Mouse (Mus musculus) limb, embryonic 14.5 days (tissue): ENCODE results near the gene Snx13. TPM values are rescaled to one million over a fixed set of nuclear protein-coding genes. Genes with fewer than 3 reads are reported as not detected.

ENCODE experiments used
- ATAC-seq: fragments of 200-750 bp; cut with Nextera tagmentation; 2 replicates; pipeline ENCODE4 v1.8.0; 2017; ENCODE audit warnings: low read depth, moderate number of reproducible peaks, moderate TSS enrichment; ENCODE audit not compliant: low FRiP score
- DNase-seq: peaks from one replicate; pipeline ENCODE4 v3.0.0-alpha.2; 2015; ENCODE audit warnings: low spot score
- H3K27ac ChIP-seq: fragments of 300-500 bp; sonication (generic); replicated peaks from 2 replicates; pipeline ENCODE4 v1.5.1; 2014; ENCODE audit warnings: low read depth, mild to moderate bottlenecking, low read length, moderate library complexity, mixed read lengths
- H3K27me3 ChIP-seq: fragments of 300-500 bp; sonication (generic); 2 replicates; pipeline ENCODE4 v1.6.1; 2014; ENCODE audit warnings: low read length, mixed read lengths; ENCODE audit not compliant: control insufficient read depth, insufficient read depth
- H3K36me3 ChIP-seq: fragments of 300-500 bp; sonication (generic); 2 replicates; pipeline ENCODE4 v1.6.1; 2014; ENCODE audit warnings: mild to moderate bottlenecking, low read length, moderate library complexity, mixed read lengths; ENCODE audit not compliant: control insufficient read depth, insufficient read depth
- H3K4me1 ChIP-seq: fragments of 300-500 bp; sonication (generic); 2 replicates; pipeline ENCODE4 v1.6.1; 2014; ENCODE audit warnings: antibody characterized with exemption, low read length, mixed read lengths; ENCODE audit not compliant: control insufficient read depth, insufficient read depth
- H3K4me2 ChIP-seq: fragments of 300-500 bp; sonication (generic); replicated peaks from 2 replicates; pipeline ENCODE4 v1.6.1; 2014; ENCODE audit warnings: low read depth, mild to moderate bottlenecking, low read length, moderate library complexity; ENCODE audit not compliant: severe bottlenecking
- H3K4me3 ChIP-seq: fragments of 300-500 bp; sonication (generic); replicated peaks from 2 replicates; pipeline ENCODE4 v1.5.1; 2014; ENCODE audit warnings: low read length
- H3K9ac ChIP-seq: fragments of 300-500 bp; sonication (generic); 2 replicates; pipeline ENCODE4 v1.6.1; 2014; ENCODE audit warnings: mild to moderate bottlenecking, low read depth, low read length, moderate library complexity; ENCODE audit not compliant: severe bottlenecking
- H3K9me3 ChIP-seq: fragments of 300-500 bp; sonication (generic); 2 replicates; pipeline ENCODE4 v1.6.1; 2016; ENCODE audit warnings: low read length; ENCODE audit not compliant: control insufficient read depth
- POLR2A ChIP-seq: fragments of 200-500 bp; IDR thresholded peaks from 2 replicates; pipeline ENCODE4 v1.8.0; 2012; ENCODE audit warnings: inconsistent platforms, mild to moderate bottlenecking, moderate library complexity, borderline replicate concordance; ENCODE audit not compliant: insufficient read depth, insufficient read length; ENCODE audit errors: extremely low read depth
- WGBS: fragments of 180-500 bp; shearing (Covaris S2); extraction: QIAGEN DNeasy Blood & Tissue Kit; methylation state at CpG from one replicate; pipeline ENCODE4 v1.1.7; 2014; 5-methylcytosine and 5-hydroxymethylcytosine counted together
- polyA plus RNA-seq, 2 experiments: library from polyadenylated mRNA; depleted of rRNA in 1 of 2; stranded (reverse) in 1 of 2; unstranded in 1 of 2; fragments of >200 nt; fragmentation: Nextera tagmentation in 1 of 2; extraction: Ambion mirVana in 1 of 2; gene quantifications; 2 replicates each; pipeline versions ENCODE4 v1.2.1 to v1.2.3; 2012 to 2014

Snx13 gene
- polyA plus RNA-seq, 2 experiments, result 10.6 to 25.4 TPM

- DNase-seq (peak; percentile 10), ATAC-seq (peak; percentile 70)
- 4% methylated on average over 39 of the region's 65 CpGs for WGBS
These were observed 587 bp downstream of the Snx13 start for GRCm38 (mm10) chr12:35047320-35048225.

DNA sequence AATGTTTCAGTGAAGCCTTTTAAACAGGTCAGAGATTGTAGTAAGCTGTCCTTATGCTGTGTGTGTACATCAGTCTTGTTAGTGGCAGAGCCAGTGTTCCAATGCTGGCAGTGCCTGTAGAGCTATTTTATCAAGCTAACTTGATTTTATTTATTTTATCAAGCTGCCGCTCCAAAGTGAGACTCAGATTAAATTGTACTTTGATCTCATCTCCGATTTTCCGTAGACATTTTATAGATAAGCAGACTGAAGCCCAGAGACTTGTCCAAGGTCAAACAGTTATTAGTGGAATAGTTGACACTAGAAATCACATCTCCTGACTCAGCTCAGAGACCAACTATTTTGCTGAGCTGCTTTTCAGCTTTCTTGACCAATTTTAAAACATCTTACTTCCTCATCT is 1.9 kb downstream of the Snx13 start:
- Histone ChIP-seq H3K9ac (no peak overlapping the region), H3K36me3 (no peaks in the 10 kb centered on the region), H3K4me1 (peaks cover 7% of the 10 kb centered on the region), H3K27me3 (no peaks in the 10 kb centered on the region), H3K4me3 (no peak overlapping the region), H3K9me3 (no peaks in the 10 kb centered on the region), H3K4me2 (no peak overlapping the region), H3K27ac (no peak overlapping the region)
- TF ChIP-seq POLR2A, result no peak
- ATAC-seq (no peak), DNase-seq (no peak)
- 82% methylated on average over 3 of the region's 3 CpGs for WGBS

More at GRCm38 (mm10) chr12:35047320-35048225, 587 bp downstream of the Snx13 start:
- Histone ChIP-seq H3K9me3 (no peaks in the 10 kb centered on the region), H3K4me2 (peak overlapping the region; percentile 57), H3K9ac (peak overlapping the region; percentile 94), H3K27ac (peak overlapping the region; percentile 94), H3K4me1 (peaks cover 7% of the 10 kb centered on the region), H3K36me3 (no peaks in the 10 kb centered on the region), H3K4me3 (peak overlapping the region; percentile 93), H3K27me3 (no peaks in the 10 kb centered on the region)
- TF ChIP-seq POLR2A, result no peak

GRCm38 (mm10) chr12:35050501-35050900 is 3.5 kb downstream of the Snx13 start:
- Histone ChIP-seq H3K27ac (no peak overlapping the region), H3K9me3 (no peaks in the 10 kb centered on the region), H3K4me2 (no peak overlapping the region), H3K4me3 (no peak overlapping the region), H3K4me1 (peaks cover 7% of the 10 kb centered on the region), H3K9ac (peak overlapping the region; percentile 21; the same call in 1 of the 2 replicates), H3K36me3 (no peaks in the 10 kb centered on the region), H3K27me3 (no peaks in the 10 kb centered on the region)
- WGBS, result 72% methylated on average over 3 of the region's 3 CpGs
- no peak for ATAC-seq
- DNase-seq, result no peak
- TF ChIP-seq POLR2A, result no peak

DNA sequence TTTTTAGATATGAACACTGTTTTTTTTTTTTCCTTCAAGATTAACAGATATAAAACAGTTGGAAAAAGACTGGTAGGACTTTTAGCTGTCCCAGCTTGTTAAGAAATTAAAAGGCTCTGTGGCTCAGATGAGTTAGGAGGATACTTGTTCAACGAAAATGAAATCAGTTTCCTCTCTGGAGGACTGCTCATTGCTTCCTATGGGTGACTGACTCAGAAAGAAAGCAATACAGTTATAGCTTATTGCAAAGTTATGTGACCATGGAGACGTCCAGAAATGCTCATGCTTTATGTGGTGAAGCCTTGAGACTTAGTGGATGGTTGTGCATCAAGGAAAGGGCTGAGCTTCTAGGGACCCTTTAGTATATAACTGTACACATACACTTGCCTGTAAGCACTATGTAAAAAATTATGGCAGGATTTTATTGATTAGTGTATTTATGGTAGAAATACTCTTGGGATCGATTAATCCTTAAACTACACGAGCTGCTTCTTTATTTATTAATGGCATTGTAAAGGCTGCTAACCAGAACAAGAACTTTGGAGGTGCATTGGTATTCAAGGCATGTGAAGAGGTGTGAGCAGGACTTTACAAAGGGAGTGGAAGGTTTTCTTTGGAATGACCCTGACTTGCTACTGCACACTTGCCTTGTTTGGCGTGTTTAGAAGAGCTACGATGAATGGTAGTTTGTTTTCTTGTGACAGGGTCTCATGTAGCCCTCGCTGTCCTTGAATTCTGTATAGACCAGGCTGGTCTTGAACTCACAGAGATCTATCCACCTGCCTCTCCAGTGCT is 4.2 kb downstream of the Snx13 start:
- H3K4me2 ChIP-seq, result no peak overlapping the region
- TF ChIP-seq POLR2A, result no peak
- no peaks in the 10 kb centered on the region for H3K27me3 ChIP-seq
- peaks cover 7% of the 10 kb centered on the region for H3K4me1 ChIP-seq
- 70% methylated on average over 7 of the region's 7 CpGs for WGBS
- H3K9me3 ChIP-seq, result no peaks in the 10 kb centered on the region
- H3K27ac ChIP-seq, result no peak overlapping the region
- ATAC-seq (no peak), DNase-seq (no peak)
- no peak overlapping the region for H3K4me3 ChIP-seq
- no peak overlapping the region for H3K9ac ChIP-seq
- H3K36me3 ChIP-seq, result no peaks in the 10 kb centered on the region

GRCm38 (mm10) chr12:35054420-35054819 is 7.4 kb downstream of the Snx13 start:
- Histone ChIP-seq H3K9me3 (no peaks in the 10 kb centered on the region), H3K27ac (no peak overlapping the region), H3K36me3 (no peaks in the 10 kb centered on the region), H3K4me3 (no peak overlapping the region), H3K9ac (no peak overlapping the region), H3K27me3 (no peaks in the 10 kb centered on the region), H3K4me1 (peaks cover 2% of the 10 kb centered on the region; the same call in 1 of the 2 replicates), H3K4me2 (no peak overlapping the region)
- DNase-seq, result no peak
- ATAC-seq, result no peak
- 81% methylated on average over 6 of the region's 6 CpGs for WGBS
- TF ChIP-seq POLR2A, result no peak
